In genomic region chr5:137885894-137886293, GRCm38 (mm10) we compare ENCODE assay signal across 9 mouse cellular contexts. TPM values are rescaled to one million over a fixed set of nuclear protein-coding genes. Genes with fewer than 3 reads are reported as not detected.
DNase-seq lines count a peak whose midpoint lies in the region; ATAC-seq and TF ChIP-seq lines count a peak whose summit lies in the region.
"Had no signal": no experiment of that assay in that cellular context is flagged by ENCODE, and none has a peak within 500 bp of the region (broad histone marks: within the 10 kb centered on the region; RNA-seq: fewer than 3 reads in every experiment).

No protein-coding gene starts in this region.

- no peak for ATAC-seq in midbrain, embryonic 14.5 days (ENCODE audit: low FRiP score, low TSS enrichment)
- no peak for ATAC-seq in midbrain, embryonic 13.5 days
- ATAC-seq in midbrain, postnatal 0 days (ENCODE audit: low FRiP score) = no peak
- ATAC-seq in erythroblast, adult 5-6 weeks (replicated peaks; ENCODE audit: low FRiP score, poor library complexity, severe bottlenecking) = no peak

- no peaks in the 10 kb centered on the region for H3K9me3 ChIP-seq in midbrain, embryonic 14.5 days (ENCODE audit: control insufficient read depth, low read length)
- no peaks in the 10 kb centered on the region for H3K9me3 ChIP-seq in midbrain, embryonic 13.5 days
- no peaks in the 10 kb centered on the region for H3K9me3 ChIP-seq in midbrain, postnatal 0 days (ENCODE audit: low read length)
- H3K9me3 ChIP-seq: limb, embryonic 13.5 days had no signal

- peak; percentile 77 for TF ChIP-seq CTCF in midbrain, postnatal 0 days (IDR thresholded peaks at IDR 0.05)

- WGBS in midbrain, embryonic 14.5 days = 13% methylated on average over 2 of the region's 2 CpGs
- 11% methylated on average over 2 of the region's 2 CpGs for WGBS in midbrain, embryonic 13.5 days
- 6% methylated on average over 2 of the region's 2 CpGs for WGBS in midbrain, postnatal 0 days

- no peak overlapping the region for H3K4me3 ChIP-seq in midbrain, embryonic 14.5 days (replicated peaks; ENCODE audit: low read depth, low read length)
- no peak overlapping the region for H3K4me3 ChIP-seq in midbrain, embryonic 13.5 days (replicated peaks)
- H3K4me3 ChIP-seq in midbrain, postnatal 0 days (ENCODE audit: low read depth, low read length) = no peak overlapping the region
- H3K4me3 ChIP-seq: limb, embryonic 13.5 days had no signal

- peak; percentile 77 for DNase-seq in midbrain, embryonic 14.5 days
- peak; percentile 42 for DNase-seq in T-cell, adult 2 months (ENCODE audit: low spot score)
- DNase-seq in cerebellum, adult 18-20 months = peak; percentile 38 to 43
- DNase-seq in heart, postnatal 14 days = peak; percentile 55 to 69
- DNase-seq in left cerebral cortex, adult 18-20 months (ENCODE audit: low spot score in 2 of 2) = peak; percentile 62 to 64
- DNase-seq in midbrain, postnatal 0 days (ENCODE audit: low spot score) = peak; percentile 70

- no peaks in the 10 kb centered on the region for H3K27me3 ChIP-seq in midbrain, embryonic 14.5 days (ENCODE audit: control insufficient read depth, insufficient read depth, low read length)
- no peaks in the 10 kb centered on the region for H3K27me3 ChIP-seq in midbrain, embryonic 13.5 days
- no peaks in the 10 kb centered on the region for H3K27me3 ChIP-seq in midbrain, postnatal 0 days (ENCODE audit: insufficient read depth, low read length)
- H3K27me3 ChIP-seq: limb, embryonic 13.5 days had no signal

- no peaks in the 10 kb centered on the region for H3K36me3 ChIP-seq in midbrain, embryonic 14.5 days (ENCODE audit: control insufficient read depth, insufficient read depth, low read length)
- H3K36me3 ChIP-seq in midbrain, embryonic 13.5 days = no peaks in the 10 kb centered on the region
- no peaks in the 10 kb centered on the region for H3K36me3 ChIP-seq in midbrain, postnatal 0 days (ENCODE audit: insufficient read depth, low read length)
- H3K36me3 ChIP-seq: limb, embryonic 13.5 days had no signal

- no peak overlapping the region for H3K9ac ChIP-seq in midbrain, embryonic 14.5 days (replicated peaks; ENCODE audit: low read length)
- H3K9ac ChIP-seq in midbrain, embryonic 13.5 days (replicated peaks) = no peak overlapping the region
- H3K9ac ChIP-seq in midbrain, postnatal 0 days (replicated peaks; ENCODE audit: low read length, poor library complexity, severe bottlenecking) = no peak overlapping the region
- H3K9ac ChIP-seq: limb, embryonic 13.5 days had no signal

- no peaks in the 10 kb centered on the region for H3K4me1 ChIP-seq in midbrain, embryonic 14.5 days (ENCODE audit: control insufficient read depth, insufficient read depth, low read length)
- H3K4me1 ChIP-seq in midbrain, embryonic 13.5 days (replicated peaks) = no peaks in the 10 kb centered on the region
- H3K4me1 ChIP-seq in midbrain, postnatal 0 days (ENCODE audit: insufficient read depth, low read length) = no peaks in the 10 kb centered on the region
- H3K4me1 ChIP-seq: limb, embryonic 13.5 days had no signal

- no peak overlapping the region for H3K4me2 ChIP-seq in midbrain, embryonic 14.5 days (ENCODE audit: low read length)
- H3K4me2 ChIP-seq in midbrain, embryonic 13.5 days (replicated peaks) = no peak overlapping the region
- no peak overlapping the region for H3K4me2 ChIP-seq in midbrain, postnatal 0 days (ENCODE audit: low read depth, low read length, poor library complexity, severe bottlenecking)
- H3K4me2 ChIP-seq: limb, embryonic 13.5 days had no signal

- H3K27ac ChIP-seq in midbrain, embryonic 14.5 days (replicated peaks; ENCODE audit: low read depth, low read length) = no peak overlapping the region
- H3K27ac ChIP-seq in midbrain, embryonic 13.5 days = no peak overlapping the region
- H3K27ac ChIP-seq in midbrain, postnatal 0 days (ENCODE audit: low read depth, low read length) = no peak overlapping the region
- H3K27ac ChIP-seq: limb, embryonic 13.5 days had no signal

- intact Hi-C loops in heart, postnatal 14 days (cut with DNase I) = loop anchor here (2.0 to 5.0 kb wide), 2 partner anchors 253 to 271 kb away; partner anchors contain the start of gene Zfp113

RNA-seq across cellular contexts. Expression of gene Pilrb2, which starts 14.3 kb away (rescaled TPM):
- 0.57 TPM in 1 of 2 replicates, not detected in the other for polyA plus RNA-seq in midbrain, embryonic 14.5 days (2014; fragmentation: Nextera tagmentation; extraction: Ambion mirVana)
- not detected in 2 replicates for polyA plus RNA-seq in midbrain, embryonic 13.5 days (2015; fragmentation: Nextera tagmentation; extraction: Ambion mirVana)
- under 1 TPM; 0.45 to 1.00 TPM for total RNA-seq in heart, postnatal 14 days (2021)
- total RNA-seq in left cerebral cortex, adult 18-20 months (2021) = under 1 TPM in 1 of 2 experiments, not detected in 1; 0.19 TPM
- total RNA-seq in midbrain, postnatal 0 days (2014; rRNA removed) = not detected in 2 replicates
- 0.16 TPM in 1 of 2 replicates, not detected in the other for polyA plus RNA-seq in midbrain, postnatal 0 days (2015; fragmentation: Nextera tagmentation; extraction: Ambion mirVana)
- 45.1 and 49.0 TPM in 2 replicates for total RNA-seq in erythroblast, adult 5-6 weeks (2015; ENCODE audit: low replicate concordance)
- total RNA-seq in erythroblast, adult 5-6 weeks (2017; ENCODE audit: low replicate concordance) = 12.4 and 30.1 TPM in 2 replicates

RNA-seq across cellular contexts. Expression of gene Pilrb1, which starts 28.0 kb away (rescaled TPM):
- polyA plus RNA-seq in midbrain, embryonic 14.5 days (2014; fragmentation: Nextera tagmentation; extraction: Ambion mirVana) = not detected in 2 replicates
- polyA plus RNA-seq in midbrain, embryonic 13.5 days (2015; fragmentation: Nextera tagmentation; extraction: Ambion mirVana) = not detected in 2 replicates
- 1 to 10 TPM in 1 of 2 experiments, under 1 TPM in 1; 0.44 to 1.5 TPM for total RNA-seq in heart, postnatal 14 days (2021)
- not detected for total RNA-seq in left cerebral cortex, adult 18-20 months (2021)
- not detected in 2 replicates for total RNA-seq in midbrain, postnatal 0 days (2014; rRNA removed)
- polyA plus RNA-seq in midbrain, postnatal 0 days (2015; fragmentation: Nextera tagmentation; extraction: Ambion mirVana) = not detected in 2 replicates
- 33.9 and 54.4 TPM in 2 replicates for total RNA-seq in erythroblast, adult 5-6 weeks (2015; ENCODE audit: low replicate concordance)
- total RNA-seq in erythroblast, adult 5-6 weeks (2017; ENCODE audit: low replicate concordance) = 17.3 and 18.4 TPM in 2 replicates
- polyA plus RNA-seq: limb, embryonic 13.5 days had no signal

RNA-seq across cellular contexts. Expression of gene Cyp3a13, which starts 35.5 kb away (rescaled TPM):
- polyA plus RNA-seq in midbrain, embryonic 14.5 days (2014; fragmentation: Nextera tagmentation; extraction: Ambion mirVana) = not detected in 2 replicates
- polyA plus RNA-seq in midbrain, embryonic 13.5 days (2015; fragmentation: Nextera tagmentation; extraction: Ambion mirVana) = 0.06 TPM in 1 of 2 replicates, not detected in the other
- under 1 TPM; 0.22 to 0.27 TPM for total RNA-seq in heart, postnatal 14 days (2021)
- total RNA-seq in left cerebral cortex, adult 18-20 months (2021) = under 1 TPM in 1 of 2 experiments, not detected in 1; 0.19 TPM
- not detected in 2 replicates for total RNA-seq in midbrain, postnatal 0 days (2014; rRNA removed)
- not detected in 2 replicates for polyA plus RNA-seq in midbrain, postnatal 0 days (2015; fragmentation: Nextera tagmentation; extraction: Ambion mirVana)
- not detected in 2 replicates for total RNA-seq in erythroblast, adult 5-6 weeks (2015; ENCODE audit: low replicate concordance)
- total RNA-seq in erythroblast, adult 5-6 weeks (2017; ENCODE audit: low replicate concordance) = 0.09 TPM in 1 of 2 replicates, not detected in the other
- polyA plus RNA-seq: limb, embryonic 13.5 days had no signal

RNA-seq across cellular contexts. Expression of gene Pilra, which starts 49.8 kb away (rescaled TPM):
- 0.26 and 0.51 TPM in 2 replicates for polyA plus RNA-seq in midbrain, embryonic 14.5 days (2014; fragmentation: Nextera tagmentation; extraction: Ambion mirVana)
- polyA plus RNA-seq in midbrain, embryonic 13.5 days (2015; fragmentation: Nextera tagmentation; extraction: Ambion mirVana) = 0.42 TPM in 1 of 2 replicates, not detected in the other
- 1 to 10 TPM; 1.3 to 2.4 TPM for total RNA-seq in heart, postnatal 14 days (2021)
- total RNA-seq in left cerebral cortex, adult 18-20 months (2021) = under 1 TPM; 0.51 to 0.91 TPM
- total RNA-seq in midbrain, postnatal 0 days (2014; rRNA removed) = not detected in 2 replicates
- 0.09 and 0.29 TPM in 2 replicates for polyA plus RNA-seq in midbrain, postnatal 0 days (2015; fragmentation: Nextera tagmentation; extraction: Ambion mirVana)
- total RNA-seq in erythroblast, adult 5-6 weeks (2015; ENCODE audit: low replicate concordance) = 18.0 and 45.2 TPM in 2 replicates
- 13.0 and 21.6 TPM in 2 replicates for total RNA-seq in erythroblast, adult 5-6 weeks (2017; ENCODE audit: low replicate concordance)

Comparison
In these comparisons a context has a peak if more than half of its experiments do, and no peak if none do; other contexts are left out.
1. RNA of gene Pilrb2, which starts 14.3 kb away (total RNA-seq): 12.4 to 49.0 TPM in erythroblast, adult 5-6 weeks; 0.45 to 1.00 TPM in heart, postnatal 14 days, 0.19 TPM in left cerebral cortex, adult 18-20 months and not detected in midbrain, postnatal 0 days; every median in the first group is over 4 times any median in the second.
2. RNA of gene Pilrb1, which starts 28.0 kb away (total RNA-seq): 17.3 to 54.4 TPM in erythroblast, adult 5-6 weeks; 0.44 to 1.5 TPM in heart, postnatal 14 days, not detected in left cerebral cortex, adult 18-20 months and not detected in midbrain, postnatal 0 days; every median in the first group is over 4 times any median in the second.
3. Peak in every context shown above with its lines, with median percentiles within 50 percentile points of each other: DNase-seq.